Mouse (Mus musculus) heart, postnatal 0 days (tissue): Measurements from ENCODE around the gene Akap8.

Experiments
- CTCF ChIP-seq: IDR thresholded peaks from 2 replicates; pipeline ENCODE4 v1.5.1; 2016; ENCODE audit warnings: antibody characterized with exemption, control low read depth, low read depth
- EP300 ChIP-seq: IDR thresholded peaks from 2 replicates; pipeline ENCODE4 v1.6.1; 2016; ENCODE audit warnings: antibody characterized with exemption, low read depth

- no peak for TF ChIP-seq EP300
- no peak for TF ChIP-seq CTCF
Observed at GRCm38 (mm10) chr17:32268540-32268960, 52.5 kb downstream of the Akap8 start.
